Mouse (Mus musculus): ENCODE measurements around the gene Elovl2.

Gene Elovl2

DNA sequence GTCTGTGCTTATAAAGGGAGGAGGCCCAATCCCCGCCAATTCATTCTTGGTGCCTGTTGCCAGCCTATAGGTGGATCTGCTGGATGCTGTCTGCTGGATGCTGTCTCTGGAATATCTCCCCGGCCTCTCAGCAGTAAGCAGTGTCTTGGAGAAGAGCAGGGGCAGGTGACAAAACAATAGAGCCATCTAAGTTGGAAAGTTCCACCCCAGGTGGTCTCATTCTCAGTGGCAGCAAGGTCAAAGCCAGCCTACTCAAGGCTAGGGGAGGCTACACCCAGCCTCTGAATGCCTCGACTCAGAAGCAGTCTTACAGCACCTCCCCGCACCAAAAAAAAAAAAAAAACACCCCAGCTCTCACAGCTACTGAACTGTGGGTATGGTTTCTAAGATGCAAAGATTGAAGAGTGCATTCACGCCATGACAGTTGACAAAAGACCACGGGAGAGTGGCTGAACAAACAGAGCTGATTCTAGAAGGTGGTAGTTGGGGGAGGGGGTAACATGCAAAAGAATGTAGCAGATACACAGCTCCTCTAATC lies 74.7 kb downstream of the Elovl2 start:
- Histone ChIP-seq H3K4me3 (replicated peaks; ENCODE audit: low read length) (peak overlapping the region; percentile 21; the same call in 1 of the 2 replicates), H3K36me3 (ENCODE audit: insufficient read depth, low read length) (no peaks in the 10 kb centered on the region), H3K9me3 (ENCODE audit: low read length) (no peaks in the 10 kb centered on the region), H3K4me1 (replicated peaks; ENCODE audit: low read depth, low read length) (peaks cover 33% of the 10 kb centered on the region), H3K27me3 (ENCODE audit: insufficient read depth, low read length) (no peaks in the 10 kb centered on the region)
- TF ChIP-seq NANOG (IDR thresholded peaks at IDR 0.05; ENCODE audit: borderline replicate concordance, low read length) (peak; percentile 95), POU5F1 (IDR thresholded peaks at IDR 0.05; ENCODE audit: borderline replicate concordance, low read length) (no peak)

- TF ChIP-seq NANOG (IDR thresholded peaks at IDR 0.05; ENCODE audit: borderline replicate concordance, low read length) (no peak), CTCF (conservative IDR thresholded peaks at IDR 0.05; ENCODE audit: low read length) (peak; percentile 76)
- Histone ChIP-seq H3K36me3 (ENCODE audit: insufficient read depth, low read length) (no peaks in the 10 kb centered on the region), H3K4me3 (replicated peaks; ENCODE audit: low read length) (no peak overlapping the region), H3K27me3 (ENCODE audit: insufficient read depth, low read length) (peaks cover 7% of the 10 kb centered on the region; the same call in 1 of the 2 replicates), H3K9me3 (ENCODE audit: low read length) (no peaks in the 10 kb centered on the region), H3K4me1 (replicated peaks; ENCODE audit: low read depth, low read length) (peaks cover 15% of the 10 kb centered on the region)
Measured at GRCm38 (mm10) chr13:41134901-41135300, 85.3 kb downstream of the Elovl2 start.
